Mouse (Mus musculus) forebrain, embryonic 16.5 days (tissue): ENCODE results near the gene Gnai2. TPM values are rescaled to one million over a fixed set of nuclear protein-coding genes. Genes with fewer than 3 reads are reported as not detected.

Experiments used
- ATAC-seq: fragments of 200-750 bp; cut with Nextera tagmentation; 2 replicates; pipeline ENCODE4 v1.8.0; 2017; ENCODE audit warnings: mild to moderate bottlenecking, moderate library complexity
- H3K27ac ChIP-seq: fragments of 300-500 bp; sonication (generic); 2 replicates; pipeline ENCODE4 v1.5.1; 2014; ENCODE audit warnings: low read length, control low read depth
- H3K27me3 ChIP-seq: fragments of 300-500 bp; sonication (generic); replicated peaks from 2 replicates; pipeline ENCODE4 v1.6.1; 2014; ENCODE audit warnings: low read length; ENCODE audit not compliant: control insufficient read depth, insufficient read depth
- H3K36me3 ChIP-seq: fragments of 300-500 bp; sonication (generic); 2 replicates; pipeline ENCODE4 v1.6.1; 2014; ENCODE audit not compliant: control insufficient read depth, insufficient read depth
- H3K4me1 ChIP-seq: fragments of 300-500 bp; sonication (generic); replicated peaks from 2 replicates; pipeline ENCODE4 v1.6.1; 2014; ENCODE audit warnings: low read length; ENCODE audit not compliant: control insufficient read depth, insufficient read depth
- H3K4me2 ChIP-seq: fragments of 300-500 bp; sonication (generic); 2 replicates; pipeline ENCODE4 v1.6.1; 2014; ENCODE audit warnings: mild to moderate bottlenecking, low read length, control low read depth
- H3K4me3 ChIP-seq: fragments of 300-500 bp; sonication (generic); replicated peaks from 2 replicates; pipeline ENCODE4 v1.5.1; 2014; ENCODE audit warnings: mild to moderate bottlenecking, low read length, control low read depth
- H3K9ac ChIP-seq: fragments of 300-500 bp; sonication (generic); replicated peaks from 2 replicates; pipeline ENCODE4 v1.6.1; 2014; ENCODE audit warnings: low read depth, low read length, control low read depth
- H3K9me3 ChIP-seq: fragments of 300-500 bp; sonication (generic); 2 replicates; pipeline ENCODE4 v1.6.1; 2016; ENCODE audit warnings: low read length; ENCODE audit not compliant: control insufficient read depth
- WGBS: fragments of 180-500 bp; shearing (Covaris S2); extraction: QIAGEN DNeasy Blood & Tissue Kit; methylation state at CpG from one replicate; pipeline ENCODE4 v1.1.7; 2014; 5-methylcytosine and 5-hydroxymethylcytosine counted together
- polyA plus RNA-seq: library from polyadenylated mRNA; unstranded; fragments of >200 nt; fragmentation: Nextera tagmentation; extraction: Ambion mirVana; gene quantifications from 2 replicates; pipeline ENCODE4 v1.2.1, GENCODE M21; 2015

Gnai2 gene
- polyA plus RNA-seq, 1 experiment from 2014 or later, result 299 TPM

GRCm38 (mm10) chr9:107629901-107630425 is 5.2 kb downstream of the Gnai2 start:
- peak overlapping the region; percentile 31 for H3K9ac ChIP-seq
- peak overlapping the region; percentile 31 for H3K4me2 ChIP-seq
- no peaks in the 10 kb centered on the region for H3K36me3 ChIP-seq
- H3K27ac ChIP-seq, result peak overlapping the region; percentile 88
- H3K4me1 ChIP-seq, result peaks cover 82% of the 10 kb centered on the region
- no peaks in the 10 kb centered on the region for H3K27me3 ChIP-seq
- WGBS, result 5% methylated on average over 14 of the region's 14 CpGs
- H3K9me3 ChIP-seq, result no peaks in the 10 kb centered on the region
- ATAC-seq, result no peak
- H3K4me3 ChIP-seq, result 0 out of 2 replicates have a peak overlapping the region, but pooled peaks have one; percentile 1

GRCm38 (mm10) chr9:107629411-107629730 is 5.8 kb downstream of the Gnai2 start:
- Histone ChIP-seq H3K9ac (peak overlapping the region; percentile 20; the same call in 1 of the 2 replicates), H3K27me3 (no peaks in the 10 kb centered on the region), H3K4me2 (0 out of 2 replicates have a peak overlapping the region, but pooled peaks have one; percentile 2), H3K4me1 (peaks cover 78% of the 10 kb centered on the region), H3K36me3 (no peaks in the 10 kb centered on the region), H3K9me3 (no peaks in the 10 kb centered on the region), H3K4me3 (no peak overlapping the region), H3K27ac (peak overlapping the region; percentile 88)
- 29% methylated on average over 4 of the region's 4 CpGs for WGBS
- no peak for ATAC-seq

- Histone ChIP-seq H3K9ac (peak overlapping the region; percentile 20), H3K9me3 (no peaks in the 10 kb centered on the region), H3K4me1 (peaks cover 76% of the 10 kb centered on the region), H3K27ac (peak overlapping the region; percentile 92), H3K4me2 (0 out of 2 replicates have a peak overlapping the region, but pooled peaks have one; percentile 2), H3K36me3 (no peaks in the 10 kb centered on the region), H3K27me3 (no peaks in the 10 kb centered on the region), H3K4me3 (no peak overlapping the region)
- WGBS, result 34% methylated on average over 14 of the region's 15 CpGs
- no peak for ATAC-seq
These were observed 6.3 kb downstream of the Gnai2 start for GRCm38 (mm10) chr9:107628721-107629410.

GRCm38 (mm10) chr9:107627387-107628255 is 7.5 kb downstream of the Gnai2 start:
- ATAC-seq, result no peak
- H3K4me3 ChIP-seq, result no peak overlapping the region

GRCm38 (mm10) chr9:107626844-107627277 is 8.3 kb downstream of the Gnai2 start:
- Histone ChIP-seq H3K36me3 (no peaks in the 10 kb centered on the region), H3K9ac (peak overlapping the region; percentile 56), H3K4me3 (peak overlapping the region; percentile 14; the same call in 1 of the 2 replicates), H3K9me3 (no peaks in the 10 kb centered on the region), H3K4me1 (peaks cover 62% of the 10 kb centered on the region), H3K4me2 (peak overlapping the region; percentile 25), H3K27ac (peak overlapping the region; percentile 92), H3K27me3 (no peaks in the 10 kb centered on the region)
- WGBS, result 0% methylated on average over 2 of the region's 2 CpGs
- peak; percentile 73 for ATAC-seq

More at GRCm38 (mm10) chr9:107627387-107628255, 7.5 kb downstream of the Gnai2 start:
- Histone ChIP-seq H3K27ac (peak overlapping the region; percentile 92), H3K9ac (peak overlapping the region; percentile 56), H3K9me3 (no peaks in the 10 kb centered on the region), H3K36me3 (no peaks in the 10 kb centered on the region), H3K27me3 (no peaks in the 10 kb centered on the region), H3K4me2 (peak overlapping the region; percentile 25), H3K4me1 (peaks cover 70% of the 10 kb centered on the region)
- WGBS, result 12% methylated on average over 20 of the region's 20 CpGs

GRCm38 (mm10) chr9:107626158-107626843 is 8.9 kb downstream of the Gnai2 start:
- no peaks in the 10 kb centered on the region for H3K9me3 ChIP-seq
- peak; percentile 59 for ATAC-seq
- no peaks in the 10 kb centered on the region for H3K36me3 ChIP-seq
- H3K27ac ChIP-seq, result peak overlapping the region; percentile 92
- H3K4me1 ChIP-seq, result peaks cover 57% of the 10 kb centered on the region
- no peaks in the 10 kb centered on the region for H3K27me3 ChIP-seq
- H3K9ac ChIP-seq, result peak overlapping the region; percentile 56
- H3K4me2 ChIP-seq, result peak overlapping the region; percentile 25
- 29% methylated on average over 13 of the region's 15 CpGs for whole genome bisulfite sequencing
- peak overlapping the region; percentile 14; the same call in 1 of the 2 replicates for H3K4me3 ChIP-seq

GRCm38 (mm10) chr9:107625351-107626128 is 9.6 kb downstream of the Gnai2 start:
- H3K4me1 ChIP-seq, result peaks cover 49% of the 10 kb centered on the region
- H3K27ac ChIP-seq, result peak overlapping the region; percentile 92
- no peak overlapping the region for H3K9ac ChIP-seq
- H3K27me3 ChIP-seq, result no peaks in the 10 kb centered on the region
- 81% methylated on average over 12 of the region's 12 CpGs for WGBS
- H3K4me3 ChIP-seq, result no peak overlapping the region
- H3K36me3 ChIP-seq, result no peaks in the 10 kb centered on the region
- H3K9me3 ChIP-seq, result no peaks in the 10 kb centered on the region
- no peak overlapping the region for H3K4me2 ChIP-seq
- no peak for ATAC-seq

- no peak overlapping the region for H3K9ac ChIP-seq
- no peaks in the 10 kb centered on the region for H3K27me3 ChIP-seq
These were observed 10.2 kb downstream of the Gnai2 start for GRCm38 (mm10) chr9:107624951-107625350.

More at GRCm38 (mm10) chr9:107624951-107625350, 10.2 kb downstream of the Gnai2 start:
- Histone ChIP-seq H3K4me2 (no peak overlapping the region), H3K4me3 (no peak overlapping the region), H3K9me3 (no peaks in the 10 kb centered on the region), H3K36me3 (no peaks in the 10 kb centered on the region), H3K27ac (no peak overlapping the region), H3K4me1 (peaks cover 43% of the 10 kb centered on the region)
- ATAC-seq, result no peak
- 87% methylated on average over 3 of the region's 3 CpGs for WGBS
